Mouse (Mus musculus) CH12F3 (cell line): ENCODE data around the gene Gdf9.

Experiments
- in situ Hi-C: fragments of 300-500 bp; cut with MboI; formaldehyde crosslinking; loops from 2 replicates; pipeline ENCODE4 v1.14.3; 2020; ENCODE audit warnings: low sequenced_read_pairs

Gdf9 gene

GRCm38 (mm10) chr11:53443861-53444260 lies 13.0 kb downstream of the Gdf9 start:
- in situ Hi-C loops: no loop called here

- in situ Hi-C loops: no loop called here
These were observed 14.7 kb downstream of the Gdf9 start for GRCm38 (mm10) chr11:53445562-53445961.

- in situ Hi-C loops: no loop called here
These were observed 15.4 kb downstream of the Gdf9 start for GRCm38 (mm10) chr11:53446183-53446582.

- in situ Hi-C loops: no loop called here
These were observed 17.2 kb downstream of the Gdf9 start for GRCm38 (mm10) chr11:53447996-53448395.

GRCm38 (mm10) chr11:53448529-53448928 lies 17.7 kb downstream of the Gdf9 start:
- in situ Hi-C loops: no loop called here

GRCm38 (mm10) chr11:53450070-53450705 lies 19.4 kb downstream of the Gdf9 start:
- in situ Hi-C loops: no loop called here

GRCm38 (mm10) chr11:53451361-53451760 lies 20.5 kb downstream of the Gdf9 start:
- in situ Hi-C loops: no loop called here

- in situ Hi-C loops: no loop called here
These were observed 21.6 kb downstream of the Gdf9 start for GRCm38 (mm10) chr11:53452396-53452795.

- in situ Hi-C loops: no loop called here
These were observed 22.2 kb downstream of the Gdf9 start for GRCm38 (mm10) chr11:53453031-53453430.

GRCm38 (mm10) chr11:53456474-53457371 lies 25.9 kb downstream of the Gdf9 start, which contains the start of the genes Gm10447 and Shroom1:
Gene Gm10447 (minus strand): TSS chr11:53457110.
Gene Shroom1 (plus strand): TSS chr11:53457205.
- in situ Hi-C loops: no loop called here

GRCm38 (mm10) chr11:53457372-53457954 lies 26.6 kb downstream of the Gdf9 start:
- in situ Hi-C loops: no loop called here

GRCm38 (mm10) chr11:53458996-53459395 lies 28.2 kb downstream of the Gdf9 start:
- in situ Hi-C loops: no loop called here

GRCm38 (mm10) chr11:53460192-53460591 lies 29.4 kb downstream of the Gdf9 start:
- in situ Hi-C loops: loop anchor here (10.0 kb wide), 1 partner anchor 275 kb away; no protein-coding TSS in a partner anchor

- in situ Hi-C loops: loop anchor here (10.0 kb wide), 1 partner anchor 273 kb away; no protein-coding TSS in a partner anchor
These were observed 30.9 kb downstream of the Gdf9 start for GRCm38 (mm10) chr11:53461727-53462126.

- in situ Hi-C loops: loop anchor here (10.0 kb wide), 1 partner anchor 271 kb away; no protein-coding TSS in a partner anchor
These were observed 33.0 kb downstream of the Gdf9 start for GRCm38 (mm10) chr11:53463551-53464424.

- in situ Hi-C loops: loop anchor here (10.0 kb wide), 1 partner anchor 268 kb away; no protein-coding TSS in a partner anchor
These were observed 35.6 kb downstream of the Gdf9 start for GRCm38 (mm10) chr11:53466231-53466971.

GRCm38 (mm10) chr11:53469294-53469967 lies 38.6 kb downstream of the Gdf9 start:
- in situ Hi-C loops: loop anchor here (10.0 kb wide), 1 partner anchor 265 kb away; no protein-coding TSS in a partner anchor

GRCm38 (mm10) chr11:53469968-53470695 lies 39.3 kb downstream of the Gdf9 start, which contains the start of gene Gm9837:
Gene Gm9837 (minus strand): TSS chr11:53470479.
- in situ Hi-C loops: loop anchor here (10.0 kb wide), 1 partner anchor 265 kb away; no protein-coding TSS in a partner anchor
